Mouse (Mus musculus) adrenal gland (tissue): ENCODE measurements around the gene Ralb.

Source experiments
- intact Hi-C: fragments of 180-260 bp; cut with DNase I; formaldehyde crosslinking; loops from one replicate; pipeline ENCODE4 v1.15.1; 2025

Gene Ralb

GRCm38 (mm10) chr1:119525689-119526591 is 21.3 kb upstream of the Ralb start, which contains the start of gene Tmem185b:
TSS of gene Tmem185b (plus strand) at chr1:119526160.
- intact Hi-C loops: loop anchor here (5.0 kb wide), 1 partner anchor 44 kb away; no protein-coding TSS in a partner anchor

- intact Hi-C loops: loop anchor here (5.0 kb wide), 1 partner anchor 43 kb away; no protein-coding TSS in a partner anchor
These were observed 20.4 kb upstream of the Ralb start for GRCm38 (mm10) chr1:119525004-119525444.

- intact Hi-C loops: no loop called here
These were observed 19.2 kb upstream of the Ralb start for GRCm38 (mm10) chr1:119523826-119524225.

- intact Hi-C loops: no loop called here
These were observed 18.8 kb upstream of the Ralb start for GRCm38 (mm10) chr1:119523369-119523768.

GRCm38 (mm10) chr1:119522726-119523125 is 18.1 kb upstream of the Ralb start:
- intact Hi-C loops: no loop called here

- intact Hi-C loops: no loop called here
These were observed 17.1 kb upstream of the Ralb start for GRCm38 (mm10) chr1:119521681-119522080.

GRCm38 (mm10) chr1:119521029-119521428 is 16.4 kb upstream of the Ralb start:
- intact Hi-C loops: no loop called here

GRCm38 (mm10) chr1:119519286-119519685 is 14.7 kb upstream of the Ralb start:
- intact Hi-C loops: no loop called here

- intact Hi-C loops: no loop called here
These were observed 14.2 kb upstream of the Ralb start for GRCm38 (mm10) chr1:119518786-119519185.

- intact Hi-C loops: no loop called here
These were observed 13.5 kb upstream of the Ralb start for GRCm38 (mm10) chr1:119518060-119518459.

- intact Hi-C loops: no loop called here
These were observed 6.3 kb upstream of the Ralb start for GRCm38 (mm10) chr1:119510857-119511256.

GRCm38 (mm10) chr1:119510409-119510808 is 5.8 kb upstream of the Ralb start:
- intact Hi-C loops: no loop called here

- intact Hi-C loops: no loop called here
These were observed 4.9 kb upstream of the Ralb start for GRCm38 (mm10) chr1:119509474-119509873.

- intact Hi-C loops: no loop called here
These were observed 4.0 kb upstream of the Ralb start for GRCm38 (mm10) chr1:119508548-119508947.

- intact Hi-C loops: no loop called here
These were observed 1.4 kb upstream of the Ralb start for GRCm38 (mm10) chr1:119505951-119506350.

GRCm38 (mm10) chr1:119503808-119504207 is 786 bp downstream of the Ralb start:
- intact Hi-C loops: no loop called here

GRCm38 (mm10) chr1:119503181-119503580 is 1.4 kb downstream of the Ralb start:
- intact Hi-C loops: no loop called here

GRCm38 (mm10) chr1:119502729-119503128 is 1.9 kb downstream of the Ralb start:
- intact Hi-C loops: no loop called here

GRCm38 (mm10) chr1:119501881-119502280 is 2.7 kb downstream of the Ralb start:
- intact Hi-C loops: no loop called here

- intact Hi-C loops: no loop called here
These were observed 5.1 kb downstream of the Ralb start for GRCm38 (mm10) chr1:119499456-119499855.

GRCm38 (mm10) chr1:119498536-119499231 is 5.9 kb downstream of the Ralb start:
- intact Hi-C loops: no loop called here

GRCm38 (mm10) chr1:119497346-119498004 is 7.1 kb downstream of the Ralb start:
- intact Hi-C loops: no loop called here
